Comparison of ENCODE assay signal across 30 mouse cellular contexts in genomic region chr17:45928013-45928412, GRCm38 (mm10).
"Had no signal": no experiment of that assay in that cellular context is flagged by ENCODE, and none has a peak within 500 bp of the region (broad histone marks: within the 10 kb centered on the region; RNA-seq: fewer than 3 reads in every experiment).

No protein-coding gene starts in this region.

- ATAC-seq: liver, embryonic 12.5 days; liver, postnatal 0 days; lung, postnatal 0 days; midbrain, embryonic 13.5 days; midbrain, embryonic 15.5 days; midbrain, embryonic 16.5 days had no signal

- H3K9ac ChIP-seq: limb, embryonic 12.5 days; limb, embryonic 13.5 days; limb, embryonic 15.5 days; liver, embryonic 12.5 days; liver, embryonic 14.5 days; liver, embryonic 15.5 days; liver, postnatal 0 days; lung, embryonic 14.5 days; lung, embryonic 15.5 days; midbrain, embryonic 12.5 days; midbrain, embryonic 13.5 days; midbrain, embryonic 15.5 days had no signal

- H3K4me2 ChIP-seq: limb, embryonic 12.5 days; limb, embryonic 13.5 days; limb, embryonic 15.5 days; liver, embryonic 11.5 days; liver, embryonic 12.5 days; liver, embryonic 13.5 days; liver, embryonic 15.5 days; lung, embryonic 14.5 days; lung, embryonic 15.5 days; midbrain, embryonic 12.5 days; midbrain, embryonic 13.5 days; midbrain, embryonic 15.5 days had no signal

- H3K4me1 ChIP-seq: liver, embryonic 13.5 days; midbrain, embryonic 15.5 days had no signal

- H3K36me3 ChIP-seq: limb, embryonic 12.5 days; limb, embryonic 13.5 days; limb, embryonic 15.5 days; liver, embryonic 12.5 days; liver, embryonic 13.5 days; liver, embryonic 15.5 days; lung, embryonic 15.5 days; midbrain, embryonic 10.5 days; midbrain, embryonic 12.5 days; midbrain, embryonic 13.5 days; midbrain, embryonic 15.5 days had no signal

- H3K27me3 ChIP-seq: limb, embryonic 12.5 days; limb, embryonic 13.5 days; limb, embryonic 15.5 days; liver, embryonic 12.5 days; liver, embryonic 13.5 days; liver, embryonic 15.5 days; lung, embryonic 15.5 days; midbrain, embryonic 15.5 days had no signal

- DNase-seq: layer of hippocampus, postnatal 36 days; left cerebral cortex, postnatal 4 days; liver; liver, embryonic 13.5 days; liver, postnatal 0 days; lung, adult 18-20 months; lung, adult 2 months; lung, embryonic 14.5 days; lung, postnatal 10 days; lung, postnatal 14 days; lung, postnatal 36 days; lung, postnatal 4 days; midbrain, embryonic 14.5 days had no signal

- H3K9me3 ChIP-seq: limb, embryonic 12.5 days; limb, embryonic 13.5 days; limb, embryonic 15.5 days; liver, embryonic 12.5 days; liver, embryonic 13.5 days; liver, embryonic 15.5 days; lung, embryonic 15.5 days; midbrain, embryonic 10.5 days; midbrain, embryonic 12.5 days; midbrain, embryonic 13.5 days; midbrain, embryonic 15.5 days had no signal

- H3K4me3 ChIP-seq: left cerebral cortex, adult 2 months; limb, embryonic 12.5 days; limb, embryonic 13.5 days; limb, embryonic 15.5 days; liver, embryonic 12.5 days; liver, embryonic 13.5 days; liver, embryonic 15.5 days; lung, embryonic 15.5 days; megakaryocyte, embryonic 14.5 days; midbrain, embryonic 10.5 days; midbrain, embryonic 12.5 days; midbrain, embryonic 13.5 days; midbrain, embryonic 15.5 days had no signal

- H3K27ac ChIP-seq: left cerebral cortex, adult 2 months; limb, embryonic 15.5 days; liver, embryonic 12.5 days; liver, embryonic 13.5 days; liver, embryonic 14.5 days; liver, embryonic 15.5 days; lung, embryonic 15.5 days; macrophage; midbrain, embryonic 12.5 days; midbrain, embryonic 13.5 days; midbrain, embryonic 15.5 days had no signal
